Mouse (Mus musculus) 3T3-L1 (cell line): ENCODE data around the gene Lefty2.
"Not testable (repeated sequence)": the region's sequence is repeated elsewhere in the genome, so short reads cannot be mapped to it uniquely, and the experiment has no call there.

Experiments used
- DNase-seq: peaks from one replicate; pipeline ENCODE4 v3.0.0-alpha.2; 2015; ENCODE audit warnings: low read depth, low spot score

Lefty2 gene

GRCm38 (mm10) chr1:180894088-180894987, 1.4 kb downstream of the Lefty2 start:
- not testable (repeated sequence) for DNase-seq

GRCm38 (mm10) chr1:180901107-180901506, 8.2 kb downstream of the Lefty2 start:
- DNase-seq, result peak; percentile 86

- peak; percentile 70 for DNase-seq
Observed at GRCm38 (mm10) chr1:180902915-180903314, 10.0 kb downstream of the Lefty2 start.

- DNase-seq, result peak; percentile 50
Observed at GRCm38 (mm10) chr1:180903666-180904038, 10.7 kb downstream of the Lefty2 start.

- peak; percentile 94 for DNase-seq
Observed at GRCm38 (mm10) chr1:180904039-180904814, 11.3 kb downstream of the Lefty2 start, which contains the start of gene Pycr2. Gene Pycr2 (plus strand): TSS chr1:180904293.

DNA sequence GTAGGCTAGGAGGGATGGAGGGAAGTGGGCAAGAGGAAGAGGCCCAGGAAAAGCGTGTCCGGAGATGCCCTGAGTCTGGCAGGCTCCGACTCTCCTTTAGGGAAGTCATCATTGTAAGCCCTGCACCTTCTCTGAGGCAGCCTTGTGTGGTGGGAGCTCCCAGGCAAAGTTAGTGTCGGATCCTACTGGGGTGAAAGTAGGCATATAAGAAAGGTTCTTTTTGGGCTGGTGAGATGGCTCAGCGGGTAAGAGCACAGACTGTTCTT, 11.8 kb downstream of the Lefty2 start:
- no peak for DNase-seq

- DNase-seq, result no peak
Observed at GRCm38 (mm10) chr1:180905307-180905706, 12.4 kb downstream of the Lefty2 start.

GRCm38 (mm10) chr1:180905876-180906275, 13.0 kb downstream of the Lefty2 start:
- no peak for DNase-seq

DNA sequence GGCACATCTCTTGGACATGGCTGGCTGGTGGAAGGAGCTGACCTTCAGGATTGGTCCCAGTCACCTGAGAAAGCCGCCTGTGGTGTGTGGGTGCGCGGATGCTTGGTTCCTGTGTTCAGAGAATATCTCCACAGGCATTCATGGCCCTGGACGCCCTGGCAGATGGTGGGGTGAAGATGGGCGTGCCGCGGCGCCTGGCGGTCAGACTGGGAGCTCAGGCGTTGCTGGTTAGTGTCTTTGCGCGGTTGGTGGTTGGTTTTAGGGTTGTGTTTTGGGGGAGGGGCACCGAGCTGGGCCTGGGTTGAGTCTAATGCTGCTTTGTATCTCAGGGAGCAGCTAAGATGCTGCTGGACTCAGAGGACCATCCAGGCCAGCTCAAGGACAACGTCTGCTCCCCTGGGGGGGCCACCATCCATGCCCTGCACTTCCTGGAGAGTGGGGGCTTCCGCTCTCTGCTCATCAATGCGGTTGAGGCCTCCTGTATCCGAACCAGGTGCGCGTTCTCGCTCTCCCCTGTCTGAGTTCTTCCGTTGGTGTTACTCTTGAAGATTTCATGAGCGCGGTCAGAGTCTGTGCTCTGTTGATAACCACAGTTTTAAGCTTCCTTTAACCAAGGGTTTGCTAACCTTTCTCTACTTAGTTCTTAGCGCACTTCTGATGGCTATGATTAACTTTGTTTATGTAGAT, 13.7 kb downstream of the Lefty2 start:
- no peak for DNase-seq

DNA sequence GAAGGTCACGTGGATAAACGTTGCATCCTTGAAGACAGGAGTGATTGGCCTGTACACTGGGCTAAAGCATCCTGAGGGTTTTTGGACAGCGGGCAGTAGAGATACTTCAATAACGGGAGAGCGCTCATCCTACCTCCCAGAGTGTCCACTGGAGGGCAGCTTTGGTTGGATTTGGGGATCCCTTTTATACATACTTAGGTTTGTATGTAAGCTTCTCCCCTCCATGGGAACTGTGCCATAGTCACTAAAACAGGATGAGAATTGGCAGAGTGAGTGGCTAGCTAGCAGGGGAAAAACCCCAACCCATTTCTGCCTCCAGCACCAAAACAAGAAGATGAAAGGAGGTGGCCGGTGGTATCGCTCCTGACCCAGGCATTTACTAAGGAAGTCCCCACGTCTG, 18.2 kb downstream of the Lefty2 start:
- peak; percentile 53 for DNase-seq

DNA sequence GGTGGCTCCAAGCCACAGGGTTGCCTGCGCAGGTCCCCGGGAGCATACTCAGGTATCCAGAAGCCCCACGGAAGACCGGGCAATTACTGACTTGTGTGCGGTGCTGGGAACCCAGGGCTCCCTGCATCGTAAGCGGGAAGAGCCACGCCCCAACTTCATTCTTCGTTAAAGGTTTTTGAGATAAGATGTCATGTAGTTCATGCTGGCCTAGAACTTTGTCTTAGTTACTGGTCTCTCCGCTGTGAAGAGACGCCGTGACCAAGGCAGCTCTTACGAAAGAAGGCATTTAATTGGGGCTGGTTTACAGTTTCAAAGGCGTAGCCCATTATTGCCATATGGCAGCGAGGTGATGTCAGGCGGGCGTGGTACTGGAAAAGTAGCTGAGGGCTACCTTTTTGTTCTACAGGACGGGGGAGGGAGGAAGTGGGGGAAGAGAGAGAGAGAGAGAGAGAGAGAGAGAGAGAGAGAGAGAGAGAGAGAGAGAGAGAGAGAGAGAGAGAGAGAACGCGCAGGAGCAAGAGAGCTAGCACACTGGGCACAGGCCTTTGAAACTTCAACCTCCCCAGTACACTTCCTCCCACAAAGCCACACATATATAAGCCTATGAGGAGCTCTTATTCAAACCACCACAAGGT, 18.9 kb downstream of the Lefty2 start:
- no peak for DNase-seq

DNA sequence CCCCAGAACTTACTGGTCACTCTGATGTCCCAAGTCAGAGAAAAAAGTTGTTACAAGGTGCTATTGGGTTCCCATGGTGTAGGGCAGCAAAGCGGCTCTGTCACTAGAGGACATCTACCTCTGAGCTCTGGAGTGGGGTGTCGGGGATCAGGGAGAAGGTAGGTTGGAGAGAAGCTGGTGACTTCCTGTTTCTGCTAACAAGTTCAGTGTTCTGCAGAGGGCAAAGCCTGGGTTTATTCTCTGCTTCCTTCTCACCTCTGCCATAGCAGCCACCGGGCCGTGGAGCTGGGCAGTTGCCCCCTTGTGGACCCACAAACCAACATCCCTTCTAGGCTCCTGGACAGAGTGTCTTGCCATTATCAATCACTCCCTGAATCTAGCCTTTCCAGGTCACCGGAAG, 19.9 kb downstream of the Lefty2 start:
- DNase-seq, result no peak

DNA sequence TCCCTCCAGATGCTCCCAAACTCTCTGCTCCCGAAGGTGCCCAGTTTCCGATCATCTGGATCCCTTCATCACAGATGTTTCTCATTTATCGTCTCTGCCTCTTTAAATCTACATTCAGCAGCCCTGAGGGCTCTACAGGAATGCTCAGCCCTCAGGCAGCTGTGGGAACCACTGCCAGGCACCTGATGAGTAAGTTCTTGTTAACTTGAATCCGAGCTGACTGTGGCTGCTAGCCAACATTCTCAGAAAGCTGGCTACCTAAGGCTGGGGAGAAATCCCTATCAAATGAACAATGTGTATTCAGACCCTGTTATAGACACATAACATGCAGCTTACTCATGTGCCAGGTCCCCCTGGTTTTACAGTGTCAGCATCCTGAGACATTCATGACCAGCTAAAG, 20.9 kb downstream of the Lefty2 start:
- DNase-seq, result peak; percentile 83

DNA sequence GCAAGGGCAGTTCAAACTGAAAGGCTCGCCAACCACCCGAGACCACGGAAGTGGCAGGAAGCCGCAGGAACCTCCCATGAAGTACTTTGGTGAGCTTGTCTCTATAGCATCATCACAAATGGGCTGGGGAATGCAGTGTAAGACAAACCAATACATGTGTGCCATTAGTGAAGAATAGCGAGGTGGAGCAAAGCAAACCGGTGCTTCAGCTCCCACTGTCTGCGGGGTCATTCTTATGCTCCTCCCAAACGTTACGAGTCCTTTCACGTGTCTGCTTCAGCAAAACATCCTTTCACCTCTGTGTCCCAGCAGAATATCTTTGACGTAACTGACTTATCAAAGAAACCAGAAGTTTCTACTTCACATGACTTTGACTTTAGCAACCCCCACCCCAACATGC, 23.5 kb downstream of the Lefty2 start:
- no peak for DNase-seq

GRCm38 (mm10) chr1:180917053-180917452, 24.1 kb downstream of the Lefty2 start:
- DNase-seq, result peak; percentile 71

DNA sequence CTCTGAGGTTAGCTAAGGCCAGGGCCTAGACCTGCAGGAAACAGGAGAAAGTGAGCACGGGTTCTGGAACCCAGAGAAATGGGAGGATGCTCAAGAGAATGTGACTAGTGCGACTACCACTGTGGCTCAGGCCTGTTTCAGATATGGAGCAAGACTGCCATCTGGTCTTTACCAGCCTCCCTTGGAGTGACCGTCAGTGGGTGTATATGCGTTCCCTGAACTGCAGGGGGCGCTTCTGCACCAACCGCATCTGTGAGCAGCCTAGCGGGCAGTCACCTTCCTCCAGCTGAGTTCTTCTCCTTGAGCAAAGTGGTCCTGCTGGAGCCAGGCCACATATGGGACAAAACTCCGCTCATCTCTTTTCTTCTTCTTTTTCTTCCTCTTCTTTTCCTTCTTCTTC, 26.8 kb downstream of the Lefty2 start:
- DNase-seq, result no peak

- no peak for DNase-seq
Observed at GRCm38 (mm10) chr1:180922273-180923048, 29.6 kb downstream of the Lefty2 start.

- DNase-seq, result no peak
Observed at GRCm38 (mm10) chr1:180924737-180925136, 31.8 kb downstream of the Lefty2 start.

DNA sequence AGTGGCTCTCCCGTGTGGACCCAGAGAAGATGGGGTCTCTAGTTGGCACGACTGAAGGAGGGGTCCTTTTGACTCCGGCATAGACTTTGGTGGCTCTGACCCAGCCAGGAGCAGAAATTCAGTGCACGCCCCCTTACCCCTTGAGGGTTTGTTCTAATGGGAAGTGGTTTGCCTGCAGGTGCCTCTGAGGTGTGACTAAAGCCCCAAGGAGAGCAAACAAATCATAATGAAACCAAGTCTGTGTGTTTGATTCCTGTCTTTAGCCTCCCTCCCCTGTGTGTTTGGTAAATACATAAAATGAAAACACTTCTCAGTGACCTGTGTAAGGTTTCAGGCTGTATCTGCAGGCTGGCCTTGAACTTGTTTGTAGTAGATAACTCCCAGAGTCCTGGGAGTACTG, 33.4 kb downstream of the Lefty2 start:
- no peak for DNase-seq

DNA sequence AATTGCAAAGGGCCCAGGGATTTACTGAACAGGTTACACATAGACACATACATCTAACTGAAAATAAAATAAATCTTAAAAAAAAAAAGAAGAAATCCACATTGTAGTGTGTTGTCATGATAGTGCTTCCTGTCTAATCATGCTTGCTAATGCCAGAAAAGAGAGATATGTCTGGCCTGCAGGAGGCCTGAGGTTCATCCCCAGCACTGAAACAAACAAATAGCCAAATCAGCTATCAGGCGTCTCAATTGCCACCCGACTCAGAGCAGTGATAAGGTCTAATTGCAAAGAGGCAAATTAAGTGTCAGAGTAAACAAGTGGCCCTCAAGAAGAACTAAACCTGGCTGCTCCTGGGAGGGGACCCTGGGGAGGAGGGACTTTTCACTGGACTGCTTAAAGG, 36.7 kb downstream of the Lefty2 start:
- no peak for DNase-seq

GRCm38 (mm10) chr1:180931106-180931505, 38.2 kb downstream of the Lefty2 start:
- DNase-seq, result peak; percentile 82
